Mouse (Mus musculus) left cerebral cortex, adult 8-10 months (tissue): Measurements from ENCODE around the gene Senp3. TPM values are rescaled to one million over a fixed set of nuclear protein-coding genes. Genes with fewer than 3 reads are reported as not detected.
"Not testable (repeated sequence)": the region's sequence is repeated elsewhere in the genome, so short reads cannot be mapped to it uniquely, and the experiment has no call there.

Source experiments
- DNase-seq, 2 experiments: peaks; one replicate each; pipeline ENCODE4 v3.0.0; 2022; ENCODE audit warnings: low spot score in 2 of 2
- total RNA-seq, 4 experiments: library from RNA; stranded (reverse); gene quantifications; 2 replicates each; pipeline ENCODE4 v1.2.4; 2022

Senp3 gene
- 10 to 100 TPM; 72.6 to 96.8 (median 83.6) TPM for total RNA-seq

- peak; percentile 87 to 98 for DNase-seq
Measured at GRCm38 (mm10) chr11:69681314-69682208, at the start of gene Senp3. Senp3 (minus strand) TSS chr11:69682084.

GRCm38 (mm10) chr11:69731408-69731807 lies 49.5 kb upstream of the Senp3 start:
- DNase-seq: not testable (repeated sequence)

- no peak for DNase-seq
Measured at GRCm38 (mm10) chr11:69729063-69729462, 47.2 kb upstream of the Senp3 start.

- no peak for DNase-seq
Measured at GRCm38 (mm10) chr11:69725951-69726350, 44.1 kb upstream of the Senp3 start.

GRCm38 (mm10) chr11:69723074-69723473 lies 41.2 kb upstream of the Senp3 start:
- no peak for DNase-seq

GRCm38 (mm10) chr11:69720852-69721251 lies 39.0 kb upstream of the Senp3 start:
- no peak for DNase-seq

- DNase-seq: no peak
Measured at GRCm38 (mm10) chr11:69719423-69719822, 37.5 kb upstream of the Senp3 start.

GRCm38 (mm10) chr11:69718661-69719060 lies 36.8 kb upstream of the Senp3 start:
- no peak for DNase-seq

- DNase-seq: no peak
Measured at GRCm38 (mm10) chr11:69716953-69717352, 35.1 kb upstream of the Senp3 start.

- DNase-seq: peak in 1 of 2 experiments; percentile 38
Measured at GRCm38 (mm10) chr11:69715929-69716328, 34.0 kb upstream of the Senp3 start.

GRCm38 (mm10) chr11:69715482-69715881 lies 33.6 kb upstream of the Senp3 start:
- no peak for DNase-seq

GRCm38 (mm10) chr11:69714636-69715329 lies 32.9 kb upstream of the Senp3 start:
- no peak for DNase-seq

GRCm38 (mm10) chr11:69712954-69713672 lies 31.2 kb upstream of the Senp3 start:
- no peak for DNase-seq

GRCm38 (mm10) chr11:69711082-69711481 lies 29.2 kb upstream of the Senp3 start:
- no peak for DNase-seq

- DNase-seq: no peak
Measured at GRCm38 (mm10) chr11:69710470-69710869, 28.6 kb upstream of the Senp3 start.

- DNase-seq: no peak
Measured at GRCm38 (mm10) chr11:69709554-69710446, 27.9 kb upstream of the Senp3 start.

- no peak for DNase-seq
Measured at GRCm38 (mm10) chr11:69708614-69709265, 26.9 kb upstream of the Senp3 start.

GRCm38 (mm10) chr11:69707873-69708381 lies 26.0 kb upstream of the Senp3 start:
- no peak for DNase-seq

- DNase-seq: no peak
Measured at GRCm38 (mm10) chr11:69707480-69707847, 25.6 kb upstream of the Senp3 start.
